Mouse (Mus musculus): ENCODE data around the gene Ckap5.

DNA sequence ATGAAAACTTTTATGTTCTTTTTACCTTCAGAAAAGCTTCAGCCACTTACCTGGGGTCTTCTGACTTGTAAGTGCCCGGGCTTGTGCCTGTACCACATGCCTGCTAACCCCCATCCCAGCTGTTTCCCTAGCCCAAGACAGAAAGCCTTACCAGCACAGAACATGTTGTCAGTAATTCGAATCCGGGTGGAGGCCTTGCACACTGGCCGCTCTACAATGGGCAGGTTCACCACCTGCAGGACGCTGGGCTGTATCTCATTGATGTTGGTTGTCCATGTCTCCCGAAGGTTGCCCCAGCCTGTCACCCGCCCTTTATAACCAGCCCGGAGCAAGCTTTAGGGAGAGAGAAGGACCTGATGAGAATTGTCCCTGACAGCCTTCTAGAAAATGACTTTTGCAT lies 101.6 kb downstream of the Ckap5 start:
- no peak for TF ChIP-seq CTCF (IDR thresholded peaks at IDR 0.05; ENCODE audit: low read depth)
- TF ChIP-seq EP300 (IDR thresholded peaks at IDR 0.05; ENCODE audit: low read depth): no peak

Data from heart, postnatal 0 days (tissue).